Mouse (Mus musculus) midbrain, embryonic 16.5 days (tissue): Measurements from ENCODE around the gene Igsf23. TPM values are rescaled to one million over a fixed set of nuclear protein-coding genes. Genes with fewer than 3 reads are reported as not detected.

ENCODE experiments used
- ATAC-seq: fragments of 200-750 bp; cut with Nextera tagmentation; 2 replicates; pipeline ENCODE4 v1.8.0; 2017; ENCODE audit warnings: moderate TSS enrichment
- H3K27ac ChIP-seq: fragments of 300-500 bp; sonication (generic); 2 replicates; pipeline ENCODE4 v1.5.1; 2014; ENCODE audit warnings: mild to moderate bottlenecking, low read length, mixed read lengths
- H3K27me3 ChIP-seq: fragments of 300-500 bp; sonication (generic); 2 replicates; pipeline ENCODE4 v1.6.1; 2014; ENCODE audit warnings: low read depth, low read length, mixed read lengths; ENCODE audit not compliant: control insufficient read depth, insufficient read depth
- H3K36me3 ChIP-seq: fragments of 300-500 bp; sonication (generic); 2 replicates; pipeline ENCODE4 v1.6.1; 2014; ENCODE audit warnings: mild to moderate bottlenecking, low read length, moderate library complexity, mixed read lengths; ENCODE audit not compliant: control insufficient read depth, insufficient read depth
- H3K4me1 ChIP-seq: fragments of 300-500 bp; sonication (generic); 2 replicates; pipeline ENCODE4 v1.6.1; 2014; ENCODE audit warnings: mild to moderate bottlenecking, low read length, mixed read lengths; ENCODE audit not compliant: control insufficient read depth, insufficient read depth
- H3K4me2 ChIP-seq: fragments of 300-500 bp; sonication (generic); 2 replicates; pipeline ENCODE4 v1.6.1; 2014; ENCODE audit warnings: mild to moderate bottlenecking, low read length, mixed read lengths
- H3K4me3 ChIP-seq: fragments of 300-500 bp; sonication (generic); 2 replicates; pipeline ENCODE4 v1.5.1; 2014; ENCODE audit warnings: low read depth, mild to moderate bottlenecking, low read length, moderate library complexity, mixed read lengths
- H3K9ac ChIP-seq: fragments of 300-500 bp; sonication (generic); 2 replicates; pipeline ENCODE4 v1.6.1; 2014; ENCODE audit warnings: low read depth, low read length, mixed read lengths
- H3K9me3 ChIP-seq: fragments of 300-500 bp; sonication (generic); replicated peaks from 2 replicates; pipeline ENCODE4 v1.6.1; 2014; ENCODE audit warnings: mild to moderate bottlenecking, low read length, mixed read lengths; ENCODE audit not compliant: control insufficient read depth, poor library complexity, severe bottlenecking
- WGBS: fragments of 180-500 bp; shearing (Covaris S2); extraction: QIAGEN DNeasy Blood & Tissue Kit; methylation state at CpG from one replicate; pipeline ENCODE4 v1.1.7; 2014; 5-methylcytosine and 5-hydroxymethylcytosine counted together
- polyA plus RNA-seq: library from polyadenylated mRNA; unstranded; fragments of >200 nt; fragmentation: Nextera tagmentation; extraction: Ambion mirVana; gene quantifications from 2 replicates; pipeline ENCODE4 v1.2.1, GENCODE M21; 2015

Gene Igsf23
- polyA plus RNA-seq, 1 experiment from 2014 or later: not detected

GRCm38 (mm10) chr7:19956341-19956781 lies 5.8 kb upstream of the Igsf23 start:
- H3K27me3 ChIP-seq: no peaks in the 10 kb centered on the region
- H3K9ac ChIP-seq: no peak overlapping the region; the same call in 1 of the 2 replicates
- H3K4me2 ChIP-seq: no peak overlapping the region
- no peaks in the 10 kb centered on the region for H3K36me3 ChIP-seq
- H3K9me3 ChIP-seq: no peaks in the 10 kb centered on the region
- ATAC-seq: peak; percentile 71; the same call in 1 of the 2 replicates
- H3K4me3 ChIP-seq: no peak overlapping the region
- no peak overlapping the region for H3K27ac ChIP-seq
- H3K4me1 ChIP-seq: no peaks in the 10 kb centered on the region
- 5% methylated on average over 7 of the region's 7 CpGs for WGBS

GRCm38 (mm10) chr7:19955861-19956260 lies 5.3 kb upstream of the Igsf23 start:
- Histone ChIP-seq H3K27me3 (no peaks in the 10 kb centered on the region), H3K4me3 (no peak overlapping the region), H3K9me3 (no peaks in the 10 kb centered on the region), H3K4me1 (no peaks in the 10 kb centered on the region), H3K36me3 (no peaks in the 10 kb centered on the region), H3K9ac (no peak overlapping the region), H3K4me2 (no peak overlapping the region), H3K27ac (no peak overlapping the region)
- 82% methylated on average over 4 of the region's 4 CpGs for WGBS
- no peak for ATAC-seq

DNA sequence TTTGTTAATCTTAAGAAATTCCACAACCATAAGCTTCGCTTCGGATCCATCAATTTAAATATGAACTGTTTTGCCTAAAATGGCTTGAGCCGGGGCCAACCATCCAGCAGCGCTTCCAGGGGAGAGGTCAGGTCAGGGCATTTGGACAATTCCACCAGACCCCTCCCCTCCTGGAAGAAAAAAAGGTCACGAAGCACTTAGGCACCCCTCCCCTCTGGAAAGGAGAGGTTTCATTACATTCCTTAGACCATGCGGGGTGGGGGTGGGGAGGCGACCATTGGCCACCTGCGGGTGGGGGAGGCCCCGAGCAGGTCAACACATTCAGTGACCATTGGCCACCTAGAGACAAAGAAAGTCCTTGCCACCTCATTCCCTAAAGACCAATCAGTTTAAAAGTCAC lies 2.5 kb upstream of the Igsf23 start:
- no peaks in the 10 kb centered on the region for H3K27me3 ChIP-seq
- no peaks in the 10 kb centered on the region for H3K4me1 ChIP-seq
- no peak for ATAC-seq
- H3K4me3 ChIP-seq: no peak overlapping the region
- no peaks in the 10 kb centered on the region for H3K36me3 ChIP-seq
- no peak overlapping the region for H3K27ac ChIP-seq
- no peaks in the 10 kb centered on the region for H3K9me3 ChIP-seq
- WGBS: 43% methylated on average over 9 of the region's 9 CpGs
- no peak overlapping the region for H3K9ac ChIP-seq
- no peak overlapping the region for H3K4me2 ChIP-seq

DNA sequence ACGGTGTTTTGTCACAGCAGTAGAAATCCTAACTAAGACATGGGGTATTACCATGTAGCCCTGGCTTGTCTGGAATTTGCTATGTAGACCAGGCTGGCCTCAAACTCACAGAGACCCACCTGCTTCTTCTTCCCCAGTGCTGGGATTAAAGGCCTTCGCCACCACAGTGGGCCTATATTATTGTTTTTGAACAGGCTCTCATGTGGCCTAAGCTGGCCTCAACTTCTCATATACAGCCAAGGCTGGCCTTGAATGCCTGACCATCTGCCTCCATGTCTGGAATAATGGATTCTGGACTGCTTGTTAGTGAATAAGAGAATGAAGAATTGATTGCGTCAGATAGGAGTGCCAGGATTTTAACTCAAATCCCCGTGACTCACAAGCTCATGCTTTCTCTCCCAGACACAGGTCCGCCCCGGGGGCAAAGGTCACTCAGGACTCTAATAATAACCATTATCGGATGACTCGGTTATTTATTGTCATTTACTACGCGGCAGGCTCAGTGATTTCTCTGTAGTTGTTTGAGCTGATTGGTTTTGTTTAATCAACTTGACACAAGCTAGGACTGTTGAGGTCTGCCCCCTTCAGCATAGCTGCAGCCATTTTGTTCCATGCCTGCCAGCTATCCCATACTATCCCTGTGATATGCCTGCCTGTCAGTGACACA lies 1.9 kb upstream of the Igsf23 start:
- Histone ChIP-seq H3K9me3 (no peaks in the 10 kb centered on the region), H3K4me2 (no peak overlapping the region), H3K4me3 (no peak overlapping the region), H3K36me3 (no peaks in the 10 kb centered on the region), H3K27ac (no peak overlapping the region), H3K27me3 (no peaks in the 10 kb centered on the region), H3K9ac (no peak overlapping the region), H3K4me1 (no peaks in the 10 kb centered on the region)
- no peak for ATAC-seq
- WGBS: 40% methylated on average over 10 of the region's 10 CpGs

DNA sequence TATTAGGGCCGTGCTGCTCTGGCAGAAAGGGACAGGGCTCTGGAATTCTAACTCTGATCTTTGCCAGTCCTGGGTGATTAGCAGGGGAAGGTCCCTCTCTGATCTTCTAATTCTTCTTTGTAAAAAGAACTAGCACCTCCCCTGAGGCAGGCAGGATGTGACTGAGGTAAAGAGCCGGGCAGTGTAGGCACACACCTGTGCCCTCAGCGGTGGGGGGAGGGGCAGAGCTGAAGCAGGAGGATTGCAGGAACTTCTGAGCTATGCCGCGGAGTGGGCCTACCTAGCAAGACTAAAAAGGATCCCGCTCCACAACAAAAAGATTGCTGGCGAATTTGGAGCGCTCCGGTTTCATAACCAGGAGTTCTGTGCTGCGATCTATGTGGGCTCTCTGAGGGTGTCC lies 560 bp downstream of the Igsf23 start:
- Histone ChIP-seq H3K4me2 (no peak overlapping the region), H3K4me1 (no peaks in the 10 kb centered on the region), H3K4me3 (no peak overlapping the region), H3K27me3 (no peaks in the 10 kb centered on the region), H3K27ac (no peak overlapping the region), H3K9ac (no peak overlapping the region), H3K36me3 (no peaks in the 10 kb centered on the region), H3K9me3 (no peaks in the 10 kb centered on the region)
- ATAC-seq: no peak
- WGBS: 69% methylated on average over 10 of the region's 10 CpGs

- H3K9me3 ChIP-seq: no peaks in the 10 kb centered on the region
- H3K4me1 ChIP-seq: no peaks in the 10 kb centered on the region
- no peak overlapping the region for H3K4me3 ChIP-seq
- no peaks in the 10 kb centered on the region for H3K36me3 ChIP-seq
- H3K27ac ChIP-seq: no peak overlapping the region
- ATAC-seq: no peak
- no peak overlapping the region for H3K4me2 ChIP-seq
- H3K9ac ChIP-seq: no peak overlapping the region
- no peaks in the 10 kb centered on the region for H3K27me3 ChIP-seq
- 80% methylated on average over 12 of the region's 12 CpGs for WGBS
Observed at GRCm38 (mm10) chr7:19948956-19949355, 1.6 kb downstream of the Igsf23 start.

- Histone ChIP-seq H3K4me2 (no peak overlapping the region), H3K9me3 (no peaks in the 10 kb centered on the region), H3K36me3 (no peaks in the 10 kb centered on the region), H3K27me3 (no peaks in the 10 kb centered on the region), H3K4me3 (no peak overlapping the region), H3K9ac (no peak overlapping the region), H3K27ac (no peak overlapping the region), H3K4me1 (no peaks in the 10 kb centered on the region)
- ATAC-seq: no peak
- WGBS: 91% methylated on average over 13 of the region's 13 CpGs
Observed at GRCm38 (mm10) chr7:19945821-19946515, 4.6 kb downstream of the Igsf23 start.

DNA sequence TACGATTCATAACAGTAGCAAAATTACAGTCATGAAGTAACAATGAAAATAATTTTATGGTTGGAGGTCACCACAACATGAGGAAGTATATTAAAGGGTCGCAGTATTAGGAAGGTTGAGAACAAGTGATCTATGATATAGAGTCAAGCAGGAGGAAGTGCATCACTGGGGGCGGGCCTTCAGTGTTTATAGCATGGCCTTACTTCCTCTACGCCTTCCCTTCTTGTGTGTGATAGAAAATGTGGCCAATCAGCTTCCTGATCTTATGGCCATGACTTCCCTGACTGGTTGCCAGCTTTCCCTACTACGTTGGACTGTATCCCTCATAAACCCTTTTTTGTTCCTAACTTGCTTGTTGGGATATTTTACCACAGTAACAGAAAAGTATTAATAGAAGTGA lies 5.4 kb downstream of the Igsf23 start:
- Histone ChIP-seq H3K27me3 (no peaks in the 10 kb centered on the region), H3K4me3 (no peak overlapping the region), H3K27ac (no peak overlapping the region), H3K9me3 (no peaks in the 10 kb centered on the region), H3K9ac (no peak overlapping the region), H3K36me3 (no peaks in the 10 kb centered on the region), H3K4me1 (no peaks in the 10 kb centered on the region), H3K4me2 (no peak overlapping the region)
- WGBS: 93% methylated on average over 5 of the region's 5 CpGs
- no peak for ATAC-seq

- Histone ChIP-seq H3K27me3 (no peaks in the 10 kb centered on the region), H3K4me1 (no peaks in the 10 kb centered on the region), H3K9ac (no peak overlapping the region), H3K27ac (no peak overlapping the region), H3K4me3 (no peak overlapping the region), H3K4me2 (no peak overlapping the region), H3K9me3 (no peaks in the 10 kb centered on the region), H3K36me3 (no peaks in the 10 kb centered on the region)
- WGBS: 94% methylated on average over 8 of the region's 8 CpGs
- ATAC-seq: no peak
Observed at GRCm38 (mm10) chr7:19944709-19945108, 5.8 kb downstream of the Igsf23 start.
